In genomic region chr11:116129993-116130487, GRCm38 (mm10) we compare ENCODE assay signal across 8 mouse cellular contexts. TPM values are rescaled to one million over a fixed set of nuclear protein-coding genes. Genes with fewer than 3 reads are reported as not detected.
DNase-seq lines count a peak whose midpoint lies in the region; ATAC-seq lines count a peak whose summit lies in the region.

No protein-coding gene starts in this region.

- H3K9me3 ChIP-seq in kidney, embryonic 14.5 days (ENCODE audit: control insufficient read depth, low read length), result no peaks in the 10 kb centered on the region

- peak overlapping the region; percentile 67 for H3K4me3 ChIP-seq in kidney, embryonic 14.5 days (ENCODE audit: low read length)

- H3K4me2 ChIP-seq in kidney, embryonic 14.5 days (replicated peaks; ENCODE audit: low read depth, low read length), result peak overlapping the region; percentile 73

- peak overlapping the region; percentile 94 for H3K27ac ChIP-seq in kidney, embryonic 14.5 days (ENCODE audit: low read depth, low read length)

- ATAC-seq in kidney, embryonic 14.5 days (ENCODE audit: low FRiP score, low TSS enrichment), result no peak
- ATAC-seq in hematopoietic stem cell, adult 5-6 weeks (replicated peaks in 1 of 2; ENCODE audit: insufficient read depth in 1 of 2, low FRiP score in 2 of 2, low TSS enrichment in 1 of 2, low read depth in 1 of 2, poor library complexity in 2 of 2, severe bottlenecking in 2 of 2), result peak; percentile 34 to 57; a peak in 3 of 4 replicates
- peak; percentile 31 for ATAC-seq in megakaryocyte, adult 5-6 weeks (ENCODE audit: poor library complexity, severe bottlenecking)

- peaks cover 31% of the 10 kb centered on the region for H3K36me3 ChIP-seq in kidney, embryonic 14.5 days (ENCODE audit: control insufficient read depth, insufficient read depth, low read length)

- peaks cover 7% of the 10 kb centered on the region for H3K4me1 ChIP-seq in kidney, embryonic 14.5 days (ENCODE audit: control insufficient read depth, insufficient read depth, low read length)

- H3K9ac ChIP-seq in kidney, embryonic 14.5 days (ENCODE audit: low read depth, low read length), result peak overlapping the region; percentile 72

- no peaks in the 10 kb centered on the region for H3K27me3 ChIP-seq in kidney, embryonic 14.5 days (ENCODE audit: control insufficient read depth, insufficient read depth, low read length)

- 41% methylated on average over 8 of the region's 8 CpGs for WGBS in kidney, embryonic 14.5 days

- no peak for DNase-seq in kidney, adult 11 months
- peak; percentile 48 for DNase-seq in NIH3T3 (ENCODE audit: low read depth)
- no peak for DNase-seq in adrenal gland, adult 8-10 months
- DNase-seq in adrenal gland, postnatal 10 days, result no peak
- DNase-seq in embryo, embryonic 11 days, result no peak

RNA-seq across cellular contexts. Expression of gene Trim65, which starts 0.9 kb away (rescaled TPM):
- 3.2 and 4.1 TPM in 2 replicates for polyA plus RNA-seq in kidney, embryonic 14.5 days (2014; fragmentation: Nextera tagmentation; extraction: Ambion mirVana)
- 9.1 TPM in 2 replicates for total RNA-seq in hematopoietic stem cell, adult 5-6 weeks (2017)
- total RNA-seq in megakaryocyte, adult 5-6 weeks (2015), result 15.8 and 15.9 TPM in 2 replicates
- 7.9 and 10.7 TPM in 2 replicates for total RNA-seq in megakaryocyte, adult 5-6 weeks (2017)
- 10 to 100 TPM in 3 of 4 experiments, 1 to 10 TPM in 1; 9.6 to 13.7 (median 13.1) TPM for total RNA-seq in adrenal gland, adult 8-10 months (2022)
- 1 to 10 TPM; 6.3 to 8.1 TPM for total RNA-seq in adrenal gland, postnatal 10 days (2021)

RNA-seq across cellular contexts. Expression of gene Trim47, which starts 3.0 kb away (rescaled TPM):
- polyA plus RNA-seq in kidney, embryonic 14.5 days (2014; fragmentation: Nextera tagmentation; extraction: Ambion mirVana), result 12.2 and 12.8 TPM in 2 replicates
- 18.2 and 21.3 TPM in 2 replicates for total RNA-seq in hematopoietic stem cell, adult 5-6 weeks (2017)
- total RNA-seq in megakaryocyte, adult 5-6 weeks (2015), result 0.47 TPM in 1 of 2 replicates, not detected in the other
- total RNA-seq in megakaryocyte, adult 5-6 weeks (2017), result 0.07 TPM in 1 of 2 replicates, not detected in the other
- total RNA-seq in adrenal gland, adult 8-10 months (2022), result 10 to 100 TPM; 11.1 to 20.4 (median 16.4) TPM
- total RNA-seq in adrenal gland, postnatal 10 days (2021), result 10 to 100 TPM; 23.2 to 24.5 TPM

RNA-seq across cellular contexts. Expression of gene Mrpl38, which starts 8.6 kb away (rescaled TPM):
- polyA plus RNA-seq in kidney, embryonic 14.5 days (2014; fragmentation: Nextera tagmentation; extraction: Ambion mirVana), result 111 and 114 TPM in 2 replicates
- total RNA-seq in hematopoietic stem cell, adult 5-6 weeks (2017), result 17.8 and 19.8 TPM in 2 replicates
- total RNA-seq in megakaryocyte, adult 5-6 weeks (2015), result 14.6 and 17.3 TPM in 2 replicates
- total RNA-seq in megakaryocyte, adult 5-6 weeks (2017), result 6.9 and 10.0 TPM in 2 replicates
- 100 to 1,000 TPM in 3 of 4 experiments, 10 to 100 TPM in 1; 97.5 to 112 (median 107) TPM for total RNA-seq in adrenal gland, adult 8-10 months (2022)
- total RNA-seq in adrenal gland, postnatal 10 days (2021), result 10 to 100 TPM; 86.8 to 94.1 TPM

RNA-seq across cellular contexts. Expression of gene Fbf1, which starts 37.9 kb away (rescaled TPM):
- 19.6 and 36.8 TPM in 2 replicates for polyA plus RNA-seq in kidney, embryonic 14.5 days (2014; fragmentation: Nextera tagmentation; extraction: Ambion mirVana)
- total RNA-seq in hematopoietic stem cell, adult 5-6 weeks (2017), result 17.6 and 46.2 TPM in 2 replicates
- total RNA-seq in megakaryocyte, adult 5-6 weeks (2015), result 2.9 and 5.9 TPM in 2 replicates
- 5.7 and 6.3 TPM in 2 replicates for total RNA-seq in megakaryocyte, adult 5-6 weeks (2017)
- total RNA-seq in adrenal gland, adult 8-10 months (2022), result 10 to 100 TPM; 47.7 to 69.4 (median 52.4) TPM
- 10 to 100 TPM; 26.5 to 34.4 TPM for total RNA-seq in adrenal gland, postnatal 10 days (2021)

RNA-seq across cellular contexts. Expression of gene Wbp2, which starts 43.2 kb away (rescaled TPM):
- 55.2 and 80.2 TPM in 2 replicates for polyA plus RNA-seq in kidney, embryonic 14.5 days (2014; fragmentation: Nextera tagmentation; extraction: Ambion mirVana)
- total RNA-seq in hematopoietic stem cell, adult 5-6 weeks (2017), result 38.6 and 44.8 TPM in 2 replicates
- 89.9 and 100 TPM in 2 replicates for total RNA-seq in megakaryocyte, adult 5-6 weeks (2015)
- total RNA-seq in megakaryocyte, adult 5-6 weeks (2017), result 39.5 and 49.8 TPM in 2 replicates
- 100 to 1,000 TPM; 194 to 199 (median 196) TPM for total RNA-seq in adrenal gland, adult 8-10 months (2022)
- 100 to 1,000 TPM; 103 to 110 TPM for total RNA-seq in adrenal gland, postnatal 10 days (2021)

Comparison
In these comparisons a context has a peak if more than half of its experiments do, and no peak if none do; other contexts are left out.
1. RNA of gene Trim47, which starts 3.0 kb away (total RNA-seq): 23.2 to 24.5 TPM in adrenal gland, postnatal 10 days, 18.2 to 21.3 TPM in hematopoietic stem cell, adult 5-6 weeks and 11.1 to 20.4 TPM in adrenal gland, adult 8-10 months; 0.07 to 0.47 TPM in megakaryocyte, adult 5-6 weeks; every median in the first group is over 4 times any median in the second.